Mouse (Mus musculus): ENCODE results near the gene Olfr270. TPM values are rescaled to one million over a fixed set of nuclear protein-coding genes. Genes with fewer than 3 reads are reported as not detected.

The Olfr270 gene
- polyA plus RNA-seq, 1 experiment from 2014 or later, result not detected

- no peak overlapping the region for H3K9ac ChIP-seq (ENCODE audit: low read length)
- H3K36me3 ChIP-seq (ENCODE audit: control insufficient read depth, insufficient read depth, low read length), result no peaks in the 10 kb centered on the region
- peaks cover 4% of the 10 kb centered on the region; the same call in 1 of the 2 replicates for H3K4me1 ChIP-seq (replicated peaks; ENCODE audit: control insufficient read depth, insufficient read depth, low read length)
- 87% methylated on average over 2 of the region's 2 CpGs for WGBS
- no peak overlapping the region for H3K27ac ChIP-seq (ENCODE audit: low read length)
- H3K4me2 ChIP-seq (ENCODE audit: low read depth, low read length), result no peak overlapping the region
- no peaks in the 10 kb centered on the region for H3K9me3 ChIP-seq (ENCODE audit: control insufficient read depth, low read length)
- no peak overlapping the region for H3K4me3 ChIP-seq (ENCODE audit: low read length)
- no peaks in the 10 kb centered on the region for H3K27me3 ChIP-seq (ENCODE audit: control insufficient read depth, insufficient read depth, low read depth, low read length)
- no peak for ATAC-seq (ENCODE audit: low read depth)
Observed at GRCm38 (mm10) chr4:52986266-52986665, 21.9 kb downstream of the Olfr270 start.

GRCm38 (mm10) chr4:52989248-52989647 lies 24.9 kb downstream of the Olfr270 start, which contains the start of gene Nipsnap3a:
Nipsnap3a (plus strand) TSS chr4:52989272.
- ATAC-seq (ENCODE audit: low read depth), result peak; percentile 57
- Histone ChIP-seq H3K9me3 (ENCODE audit: control insufficient read depth, low read length) (no peaks in the 10 kb centered on the region), H3K4me1 (replicated peaks; ENCODE audit: control insufficient read depth, insufficient read depth, low read length) (peaks cover 4% of the 10 kb centered on the region; the same call in 1 of the 2 replicates), H3K4me2 (ENCODE audit: low read depth, low read length) (peak within 1 kb of the TSS; percentile 31), H3K4me3 (ENCODE audit: low read length) (0 out of 2 replicates have a peak within 1 kb of the TSS, but pooled peaks have one; percentile 1), H3K27ac (ENCODE audit: low read length) (no peak within 1 kb of the TSS), H3K27me3 (ENCODE audit: control insufficient read depth, insufficient read depth, low read depth, low read length) (no peaks in the 10 kb centered on the region), H3K36me3 (ENCODE audit: control insufficient read depth, insufficient read depth, low read length) (no peaks in the 10 kb centered on the region), H3K9ac (ENCODE audit: low read length) (no peak within 1 kb of the TSS)
- 25% methylated on average over 12 of the region's 12 CpGs for WGBS

DNA sequence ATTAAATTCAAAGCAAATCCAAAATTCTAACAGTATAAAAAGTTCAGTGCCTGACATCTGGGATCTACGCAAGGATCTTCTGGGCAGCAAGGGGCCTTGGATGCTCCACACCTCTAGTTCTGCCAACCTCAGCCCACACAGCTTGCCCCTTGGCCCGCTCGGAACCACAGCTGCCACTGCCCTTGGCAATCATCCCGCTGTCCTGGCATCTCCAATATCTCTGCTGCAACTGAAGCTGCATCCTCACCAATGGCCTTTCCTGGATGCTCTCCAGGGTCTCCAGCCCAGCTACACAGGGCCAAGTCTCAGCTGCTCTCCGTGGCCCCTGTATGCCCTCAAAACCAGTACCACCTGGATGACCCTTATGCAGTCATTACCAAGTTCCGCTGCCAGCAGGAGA lies 35.1 kb downstream of the Olfr270 start:
- 89% methylated on average over 6 of the region's 6 CpGs for WGBS
- ATAC-seq (ENCODE audit: low read depth), result no peak
- Histone ChIP-seq H3K9me3 (ENCODE audit: control insufficient read depth, low read length) (no peaks in the 10 kb centered on the region), H3K4me1 (replicated peaks; ENCODE audit: control insufficient read depth, insufficient read depth, low read length) (no peaks in the 10 kb centered on the region), H3K9ac (ENCODE audit: low read length) (no peak overlapping the region), H3K27me3 (ENCODE audit: control insufficient read depth, insufficient read depth, low read depth, low read length) (no peaks in the 10 kb centered on the region), H3K4me3 (ENCODE audit: low read length) (no peak overlapping the region), H3K4me2 (ENCODE audit: low read depth, low read length) (no peak overlapping the region), H3K36me3 (ENCODE audit: control insufficient read depth, insufficient read depth, low read length) (no peaks in the 10 kb centered on the region), H3K27ac (ENCODE audit: low read length) (no peak overlapping the region)

- no peak for ATAC-seq (ENCODE audit: low read depth)
- WGBS, result 76% methylated on average over 8 of the region's 8 CpGs
Observed at GRCm38 (mm10) chr4:53000154-53000553, 35.8 kb downstream of the Olfr270 start.

GRCm38 (mm10) chr4:53009183-53009582 lies 44.8 kb downstream of the Olfr270 start:
- ATAC-seq (ENCODE audit: low read depth), result no peak
- 61% methylated on average over 4 of the region's 4 CpGs for WGBS
- Histone ChIP-seq H3K27ac (ENCODE audit: low read length) (no peak overlapping the region), H3K36me3 (ENCODE audit: control insufficient read depth, insufficient read depth, low read length) (no peaks in the 10 kb centered on the region), H3K27me3 (ENCODE audit: control insufficient read depth, insufficient read depth, low read depth, low read length) (no peaks in the 10 kb centered on the region), H3K9me3 (ENCODE audit: control insufficient read depth, low read length) (no peaks in the 10 kb centered on the region), H3K4me2 (ENCODE audit: low read depth, low read length) (no peak overlapping the region), H3K4me3 (ENCODE audit: low read length) (no peak overlapping the region), H3K9ac (ENCODE audit: low read length) (no peak overlapping the region), H3K4me1 (replicated peaks; ENCODE audit: control insufficient read depth, insufficient read depth, low read length) (peaks cover 5% of the 10 kb centered on the region)

More at GRCm38 (mm10) chr4:53000154-53000553, 35.8 kb downstream of the Olfr270 start:
- Histone ChIP-seq H3K9ac (ENCODE audit: low read length) (no peak overlapping the region), H3K9me3 (ENCODE audit: control insufficient read depth, low read length) (no peaks in the 10 kb centered on the region), H3K27ac (ENCODE audit: low read length) (no peak overlapping the region), H3K4me2 (ENCODE audit: low read depth, low read length) (no peak overlapping the region), H3K4me1 (replicated peaks; ENCODE audit: control insufficient read depth, insufficient read depth, low read length) (no peaks in the 10 kb centered on the region), H3K36me3 (ENCODE audit: control insufficient read depth, insufficient read depth, low read length) (no peaks in the 10 kb centered on the region), H3K4me3 (ENCODE audit: low read length) (no peak overlapping the region), H3K27me3 (ENCODE audit: control insufficient read depth, insufficient read depth, low read depth, low read length) (no peaks in the 10 kb centered on the region)

DNA sequence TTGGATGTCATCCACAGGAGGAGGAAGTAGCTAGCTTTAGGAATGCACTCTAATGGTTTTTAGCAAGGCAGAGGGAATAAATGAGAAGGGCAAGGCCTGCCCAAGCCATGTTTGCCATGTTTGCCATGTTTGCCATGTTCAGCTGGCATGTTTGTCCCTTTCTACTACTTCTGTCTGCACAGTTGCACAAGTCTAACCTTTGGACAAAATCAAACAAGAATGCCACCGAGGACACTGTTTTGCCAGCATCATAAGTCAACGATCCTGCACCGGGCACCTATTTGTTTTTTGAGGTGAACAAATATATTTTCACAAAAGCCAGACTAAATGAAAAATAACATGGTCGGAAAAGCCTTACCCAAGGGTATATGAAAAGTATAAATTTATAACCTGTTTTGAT lies 45.5 kb downstream of the Olfr270 start:
- WGBS, result 76% methylated on average over 4 of the region's 4 CpGs
- no peaks in the 10 kb centered on the region for H3K9me3 ChIP-seq (ENCODE audit: control insufficient read depth, low read length)

DNA sequence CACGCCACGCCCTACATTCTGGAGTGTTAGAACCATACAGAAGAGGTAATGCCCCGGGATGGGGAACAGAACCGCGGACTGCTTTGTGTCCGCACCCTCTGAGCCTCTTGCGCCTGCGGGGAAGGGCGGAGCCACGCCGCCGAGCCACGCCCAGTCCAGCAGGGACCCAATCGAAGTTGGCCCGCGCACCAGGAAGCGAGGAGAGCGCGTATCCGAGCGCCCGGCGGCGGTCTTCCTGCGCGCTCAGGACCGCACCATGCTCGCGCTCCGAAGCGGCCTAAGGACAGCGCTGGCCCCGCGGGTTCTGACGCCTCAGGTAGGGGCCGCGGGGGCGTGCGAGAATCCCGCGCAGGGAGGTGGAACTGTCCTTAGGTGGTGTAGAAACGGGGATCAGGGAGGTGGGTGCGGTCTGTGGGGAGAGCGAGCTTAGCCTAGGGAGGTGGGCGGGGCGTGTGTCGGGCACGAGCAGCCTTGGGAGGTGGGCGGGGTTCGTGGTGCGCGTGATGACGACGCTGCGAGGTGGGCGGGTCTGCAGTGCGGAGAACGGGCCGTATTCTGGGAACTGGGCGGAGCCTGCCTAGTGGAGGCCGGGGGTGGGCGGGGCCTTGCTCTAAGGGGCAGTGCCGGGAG lies 47.5 kb downstream of the Olfr270 start, which contains the start of gene Nipsnap3b:
Gene Nipsnap3b (plus strand): TSS at position 149 of the 630 bp plus-strand sequence.
- Histone ChIP-seq H3K4me1 (replicated peaks; ENCODE audit: control insufficient read depth, insufficient read depth, low read length) (peaks cover 5% of the 10 kb centered on the region), H3K36me3 (ENCODE audit: control insufficient read depth, insufficient read depth, low read length) (peaks cover 14% of the 10 kb centered on the region), H3K27ac (ENCODE audit: low read length) (peak within 1 kb of the TSS; percentile 91), H3K9ac (ENCODE audit: low read length) (peak within 1 kb of the TSS; percentile 91), H3K4me3 (ENCODE audit: low read length) (peak within 1 kb of the TSS; percentile 88), H3K4me2 (ENCODE audit: low read depth, low read length) (peak within 1 kb of the TSS; percentile 75), H3K9me3 (ENCODE audit: control insufficient read depth, low read length) (peaks cover 3% of the 10 kb centered on the region; the same call in 1 of the 2 replicates), H3K27me3 (ENCODE audit: control insufficient read depth, insufficient read depth, low read depth, low read length) (no peaks in the 10 kb centered on the region)
- ATAC-seq (ENCODE audit: low read depth), result peak; percentile 98
- under 1% methylated on average over 63 of the region's 63 CpGs for WGBS

More for the DNA sequence above, 45.5 kb downstream of the Olfr270 start:
- Histone ChIP-seq H3K4me1 (replicated peaks; ENCODE audit: control insufficient read depth, insufficient read depth, low read length) (peaks cover 5% of the 10 kb centered on the region), H3K36me3 (ENCODE audit: control insufficient read depth, insufficient read depth, low read length) (peaks cover 2% of the 10 kb centered on the region; the same call in 1 of the 2 replicates), H3K27me3 (ENCODE audit: control insufficient read depth, insufficient read depth, low read depth, low read length) (no peaks in the 10 kb centered on the region), H3K4me3 (ENCODE audit: low read length) (no peak overlapping the region), H3K9ac (ENCODE audit: low read length) (no peak overlapping the region), H3K27ac (ENCODE audit: low read length) (no peak overlapping the region), H3K4me2 (ENCODE audit: low read depth, low read length) (no peak overlapping the region)
- ATAC-seq (ENCODE audit: low read depth), result no peak

GRCm38 (mm10) chr4:53014421-53014820 lies 50.1 kb downstream of the Olfr270 start:
- peaks cover 5% of the 10 kb centered on the region for H3K4me1 ChIP-seq (replicated peaks; ENCODE audit: control insufficient read depth, insufficient read depth, low read length)
- no peaks in the 10 kb centered on the region for H3K27me3 ChIP-seq (ENCODE audit: control insufficient read depth, insufficient read depth, low read depth, low read length)
- no peak for ATAC-seq (ENCODE audit: low read depth)
- no peak overlapping the region for H3K4me3 ChIP-seq (ENCODE audit: low read length)
- no peak overlapping the region for H3K4me2 ChIP-seq (ENCODE audit: low read depth, low read length)
- H3K9ac ChIP-seq (ENCODE audit: low read length), result no peak overlapping the region
- 89% methylated on average over 7 of the region's 7 CpGs for WGBS
- peaks cover 29% of the 10 kb centered on the region for H3K36me3 ChIP-seq (ENCODE audit: control insufficient read depth, insufficient read depth, low read length)
- H3K9me3 ChIP-seq (ENCODE audit: control insufficient read depth, low read length), result peaks cover 6% of the 10 kb centered on the region; the same call in 1 of the 2 replicates
- H3K27ac ChIP-seq (ENCODE audit: low read length), result no peak overlapping the region

DNA sequence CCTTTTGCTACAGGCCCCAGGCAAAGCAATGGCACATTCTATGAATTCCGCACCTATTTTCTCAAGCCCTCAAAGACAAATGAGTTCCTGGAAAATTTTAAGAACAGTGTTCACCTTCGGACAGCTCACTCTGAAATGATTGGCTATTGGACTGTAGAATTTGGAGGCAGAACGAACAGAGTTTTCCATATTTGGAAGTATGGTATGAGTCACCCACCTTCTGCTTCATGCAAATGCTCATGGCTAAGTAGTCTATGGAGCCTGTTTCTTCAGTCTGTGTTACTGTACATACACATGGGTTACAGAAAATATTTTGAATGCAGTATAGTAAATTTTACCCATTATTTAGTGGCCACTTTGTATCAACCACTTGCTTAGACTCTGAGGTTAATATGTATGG lies 50.7 kb downstream of the Olfr270 start:
- WGBS, result 96% methylated on average over 3 of the region's 3 CpGs
- H3K9ac ChIP-seq (ENCODE audit: low read length), result no peak overlapping the region
- H3K27me3 ChIP-seq (ENCODE audit: control insufficient read depth, insufficient read depth, low read depth, low read length), result no peaks in the 10 kb centered on the region
- no peak overlapping the region for H3K4me3 ChIP-seq (ENCODE audit: low read length)
- ATAC-seq (ENCODE audit: low read depth), result no peak
- peaks cover 6% of the 10 kb centered on the region; the same call in 1 of the 2 replicates for H3K9me3 ChIP-seq (ENCODE audit: control insufficient read depth, low read length)
- peaks cover 31% of the 10 kb centered on the region for H3K36me3 ChIP-seq (ENCODE audit: control insufficient read depth, insufficient read depth, low read length)
- no peak overlapping the region for H3K4me2 ChIP-seq (ENCODE audit: low read depth, low read length)
- no peak overlapping the region for H3K27ac ChIP-seq (ENCODE audit: low read length)
- peaks cover 5% of the 10 kb centered on the region for H3K4me1 ChIP-seq (replicated peaks; ENCODE audit: control insufficient read depth, insufficient read depth, low read length)

Measured in lung, embryonic 16.5 days (tissue).